Mouse (Mus musculus): ENCODE data around the gene Col15a1. TPM values are rescaled to one million over a fixed set of nuclear protein-coding genes. Genes with fewer than 3 reads are reported as not detected.
A peak's percentile ranks its signal among the peaks of the same experiment; 100 is the strongest.

Gene Col15a1
- polyA plus RNA-seq, 1 experiment: 37.1 TPM

DNA sequence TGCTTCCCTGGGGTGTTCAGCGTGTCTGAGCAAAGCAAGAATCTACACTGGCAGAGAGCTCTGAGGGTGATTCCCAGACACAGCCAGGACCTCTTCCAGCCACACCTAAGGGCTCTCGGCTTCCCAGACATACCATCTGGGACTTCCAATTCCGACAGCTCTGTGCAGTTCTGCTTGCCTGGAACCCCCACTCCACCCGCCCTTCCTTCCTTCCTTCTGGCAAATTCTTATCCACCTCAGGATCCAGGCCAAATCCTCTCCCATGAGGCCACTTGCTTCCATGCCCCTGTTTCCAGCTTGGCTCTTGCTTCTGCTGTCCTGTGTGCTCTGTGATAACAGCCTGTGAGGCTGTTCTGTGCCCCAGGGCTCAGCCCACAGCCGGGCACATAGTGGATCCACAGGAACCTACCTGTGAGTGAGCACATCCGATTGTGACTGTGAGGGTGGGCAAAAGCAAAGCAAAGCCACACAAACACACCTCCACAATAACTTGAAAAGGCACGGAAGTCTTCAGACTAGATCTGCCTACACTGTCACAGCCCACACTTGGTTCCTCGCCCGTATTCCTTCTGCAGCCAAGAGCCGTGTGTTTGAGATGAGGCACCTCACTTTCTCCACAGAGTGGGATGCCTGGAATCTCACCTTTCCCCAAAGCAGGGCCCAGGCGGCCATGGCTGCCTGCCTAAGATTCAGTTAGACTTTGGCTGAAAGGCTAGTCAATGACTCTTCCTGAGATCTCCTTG lies 43.9 kb downstream of the Col15a1 start:
- H3K27me3 ChIP-seq (ENCODE audit: control insufficient read depth, insufficient read depth, low read length): no peaks in the 10 kb centered on the region
- H3K36me3 ChIP-seq (ENCODE audit: control insufficient read depth, insufficient read depth, low read length): no peaks in the 10 kb centered on the region
- no peak overlapping the region for H3K4me3 ChIP-seq (ENCODE audit: control insufficient read depth, insufficient read depth, low read length)
- peak overlapping the region; percentile 13; the same call in 1 of the 2 replicates for H3K27ac ChIP-seq (ENCODE audit: control insufficient read depth, insufficient read depth, low read length)
- DNase-seq: no peak
- WGBS: 91% methylated on average over 11 of the region's 11 CpGs
- peaks cover 12% of the 10 kb centered on the region for H3K4me1 ChIP-seq (replicated peaks; ENCODE audit: control insufficient read depth, insufficient read depth, low read length)
- TF ChIP-seq POLR2A (IDR thresholded peaks at IDR 0.05; ENCODE audit: control insufficient read depth, extremely low read depth, insufficient read depth, low read length, poor library complexity): no peak
- no peak for TF ChIP-seq CTCF (IDR thresholded peaks at IDR 0.05; ENCODE audit: borderline replicate concordance, control insufficient read depth, extremely low read depth, insufficient read depth, low read length, poor library complexity)

DNA sequence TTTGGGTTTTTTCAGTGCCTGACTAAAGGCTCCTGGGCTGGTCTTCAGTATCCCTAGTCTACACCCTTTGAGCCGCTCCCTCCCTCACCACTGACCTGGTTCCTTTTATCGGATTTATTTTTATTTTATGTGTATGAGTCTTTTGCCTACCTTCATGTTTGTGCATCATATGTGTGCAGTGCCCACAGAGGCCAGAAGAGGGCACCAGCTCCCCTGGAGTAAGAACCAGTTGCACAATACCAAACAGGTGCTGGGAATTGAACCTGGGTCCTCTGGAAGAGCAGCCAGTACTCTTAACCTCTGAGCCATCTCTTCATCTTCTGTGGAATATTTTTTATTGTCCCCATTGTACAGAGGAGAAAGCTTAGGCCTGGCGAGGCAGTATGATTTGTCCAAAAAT lies 44.7 kb downstream of the Col15a1 start:
- Histone ChIP-seq H3K4me3 (ENCODE audit: control insufficient read depth, insufficient read depth, low read length) (no peak overlapping the region), H3K27me3 (ENCODE audit: control insufficient read depth, insufficient read depth, low read length) (no peaks in the 10 kb centered on the region), H3K27ac (ENCODE audit: control insufficient read depth, insufficient read depth, low read length) (no peak overlapping the region), H3K4me1 (replicated peaks; ENCODE audit: control insufficient read depth, insufficient read depth, low read length) (peaks cover 10% of the 10 kb centered on the region), H3K36me3 (ENCODE audit: control insufficient read depth, insufficient read depth, low read length) (no peaks in the 10 kb centered on the region)
- no peak for TF ChIP-seq CTCF (IDR thresholded peaks at IDR 0.05; ENCODE audit: borderline replicate concordance, control insufficient read depth, extremely low read depth, insufficient read depth, low read length, poor library complexity)
- TF ChIP-seq POLR2A (IDR thresholded peaks at IDR 0.05; ENCODE audit: control insufficient read depth, extremely low read depth, insufficient read depth, low read length, poor library complexity): no peak
- no peak for DNase-seq
- WGBS: 99% methylated on average over 3 of the region's 3 CpGs

DNA sequence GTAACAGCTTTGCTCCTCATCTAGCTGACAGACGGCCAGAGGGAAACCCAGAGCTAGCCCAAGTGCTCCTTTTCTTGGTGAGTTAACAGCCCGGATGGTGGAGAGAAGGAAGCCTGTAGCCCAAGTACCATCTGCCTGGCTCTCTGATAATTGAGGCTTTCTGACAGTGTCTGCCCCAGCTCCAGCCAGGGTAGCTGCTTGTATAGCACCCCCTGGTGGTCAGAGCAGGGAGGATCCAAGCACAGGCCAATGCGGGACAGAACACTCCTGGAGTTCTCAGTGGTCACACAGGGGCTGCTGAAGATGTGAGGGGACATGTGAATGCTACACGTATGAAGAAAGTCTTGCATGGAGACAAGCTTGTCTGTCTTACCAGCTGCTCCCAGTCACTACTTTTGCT lies 47.7 kb downstream of the Col15a1 start:
- no peak overlapping the region for H3K4me3 ChIP-seq (ENCODE audit: control insufficient read depth, insufficient read depth, low read length)
- 52% methylated on average over 4 of the region's 4 CpGs for WGBS

DNA sequence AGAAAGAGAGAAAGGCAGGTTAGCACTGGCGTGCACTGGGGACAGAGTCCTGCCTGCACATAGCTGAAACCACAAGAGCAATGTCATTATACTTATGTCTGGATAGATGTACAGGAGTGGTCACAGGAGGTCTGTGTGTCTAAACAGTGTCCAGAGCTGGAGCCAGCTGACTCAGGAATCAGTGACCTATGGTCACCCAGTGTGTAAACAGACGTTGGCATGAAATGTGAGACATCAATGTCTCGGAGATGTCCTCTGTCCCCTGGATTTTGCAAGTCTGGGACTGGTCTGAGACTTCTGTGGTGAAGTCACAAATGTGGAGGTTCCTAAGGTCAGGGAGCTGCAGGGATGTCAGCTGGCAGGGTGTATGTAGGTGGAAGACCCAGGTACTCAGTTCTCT lies 50.2 kb downstream of the Col15a1 start:
- Histone ChIP-seq H3K4me3 (ENCODE audit: control insufficient read depth, insufficient read depth, low read length) (no peak overlapping the region), H3K27ac (ENCODE audit: control insufficient read depth, insufficient read depth, low read length) (no peak overlapping the region), H3K36me3 (ENCODE audit: control insufficient read depth, insufficient read depth, low read length) (no peaks in the 10 kb centered on the region), H3K4me1 (replicated peaks; ENCODE audit: control insufficient read depth, insufficient read depth, low read length) (peaks cover 25% of the 10 kb centered on the region), H3K27me3 (ENCODE audit: control insufficient read depth, insufficient read depth, low read length) (no peaks in the 10 kb centered on the region)
- no peak for DNase-seq
- WGBS: 92% methylated on average over 3 of the region's 3 CpGs
- TF ChIP-seq POLR2A (IDR thresholded peaks at IDR 0.05; ENCODE audit: control insufficient read depth, extremely low read depth, insufficient read depth, low read length, poor library complexity): no peak

More for the DNA sequence above, 47.7 kb downstream of the Col15a1 start:
- TF ChIP-seq POLR2A (IDR thresholded peaks at IDR 0.05; ENCODE audit: control insufficient read depth, extremely low read depth, insufficient read depth, low read length, poor library complexity) (no peak), CTCF (IDR thresholded peaks at IDR 0.05; ENCODE audit: borderline replicate concordance, control insufficient read depth, extremely low read depth, insufficient read depth, low read length, poor library complexity) (peak; percentile 93)
- peaks cover 22% of the 10 kb centered on the region for H3K4me1 ChIP-seq (replicated peaks; ENCODE audit: control insufficient read depth, insufficient read depth, low read length)
- H3K27ac ChIP-seq (ENCODE audit: control insufficient read depth, insufficient read depth, low read length): no peak overlapping the region
- no peaks in the 10 kb centered on the region for H3K36me3 ChIP-seq (ENCODE audit: control insufficient read depth, insufficient read depth, low read length)
- peak; percentile 85 for DNase-seq
- no peaks in the 10 kb centered on the region for H3K27me3 ChIP-seq (ENCODE audit: control insufficient read depth, insufficient read depth, low read length)

DNA sequence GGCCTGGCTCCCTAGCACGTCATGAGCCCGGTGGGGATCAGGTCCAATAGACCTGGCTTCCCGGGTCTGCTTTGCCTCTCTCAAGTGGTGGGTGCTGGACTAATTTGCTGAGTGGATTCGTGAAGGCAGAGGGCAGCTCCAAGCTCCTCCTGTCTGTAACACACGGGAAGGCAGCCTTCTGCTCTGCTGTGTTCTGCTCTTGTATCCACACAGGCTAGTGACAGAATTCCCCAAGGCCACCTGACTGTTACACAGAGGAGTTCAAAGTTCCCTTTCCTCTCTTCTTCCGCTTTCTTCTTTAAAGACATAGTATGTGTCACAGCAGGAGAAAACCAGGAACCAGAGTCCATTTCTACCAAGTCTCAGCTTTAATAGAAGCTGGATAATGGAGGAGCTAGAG lies 53.1 kb downstream of the Col15a1 start:
- no peak for DNase-seq
- TF ChIP-seq POLR2A (IDR thresholded peaks at IDR 0.05; ENCODE audit: control insufficient read depth, extremely low read depth, insufficient read depth, low read length, poor library complexity): no peak
- TF ChIP-seq CTCF (IDR thresholded peaks at IDR 0.05; ENCODE audit: borderline replicate concordance, control insufficient read depth, extremely low read depth, insufficient read depth, low read length, poor library complexity): no peak
- no peaks in the 10 kb centered on the region for H3K27me3 ChIP-seq (ENCODE audit: control insufficient read depth, insufficient read depth, low read length)
- peak overlapping the region; percentile 4; the same call in 1 of the 2 replicates for H3K27ac ChIP-seq (ENCODE audit: control insufficient read depth, insufficient read depth, low read length)
- peaks cover 29% of the 10 kb centered on the region for H3K4me1 ChIP-seq (replicated peaks; ENCODE audit: control insufficient read depth, insufficient read depth, low read length)
- H3K36me3 ChIP-seq (ENCODE audit: control insufficient read depth, insufficient read depth, low read length): no peaks in the 10 kb centered on the region
- no peak overlapping the region for H3K4me3 ChIP-seq (ENCODE audit: control insufficient read depth, insufficient read depth, low read length)
- WGBS: 90% methylated on average over 6 of the region's 6 CpGs

DNA sequence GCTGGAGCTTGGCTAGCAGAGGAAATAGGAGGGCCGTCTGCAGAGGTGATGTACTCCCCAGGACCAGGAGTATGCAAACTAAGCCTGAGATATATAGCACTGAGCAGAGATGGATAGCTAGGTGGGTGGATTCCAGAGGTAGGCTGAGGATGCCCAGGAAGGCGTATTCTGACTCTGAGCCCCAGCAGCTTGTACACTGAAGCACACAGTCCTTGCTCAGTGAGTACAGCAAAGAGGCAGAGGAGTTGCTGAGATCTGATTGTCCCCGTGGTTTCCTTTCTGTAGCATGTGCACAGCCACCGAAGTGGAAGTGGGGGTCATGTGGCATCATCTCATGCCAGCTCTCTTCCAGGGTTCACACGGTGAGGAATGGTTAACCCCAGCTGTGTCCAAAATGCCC lies 54.0 kb downstream of the Col15a1 start:
- H3K27ac ChIP-seq (ENCODE audit: control insufficient read depth, insufficient read depth, low read length): no peak overlapping the region
- 16% methylated on average over 5 of the region's 5 CpGs for WGBS

More for the DNA sequence above, 54.0 kb downstream of the Col15a1 start:
- no peaks in the 10 kb centered on the region for H3K27me3 ChIP-seq (ENCODE audit: control insufficient read depth, insufficient read depth, low read length)
- no peak for TF ChIP-seq CTCF (IDR thresholded peaks at IDR 0.05; ENCODE audit: borderline replicate concordance, control insufficient read depth, extremely low read depth, insufficient read depth, low read length, poor library complexity)
- no peak for TF ChIP-seq POLR2A (IDR thresholded peaks at IDR 0.05; ENCODE audit: control insufficient read depth, extremely low read depth, insufficient read depth, low read length, poor library complexity)
- no peak for DNase-seq
- H3K4me3 ChIP-seq (ENCODE audit: control insufficient read depth, insufficient read depth, low read length): no peak overlapping the region
- no peaks in the 10 kb centered on the region for H3K36me3 ChIP-seq (ENCODE audit: control insufficient read depth, insufficient read depth, low read length)
- peaks cover 32% of the 10 kb centered on the region for H3K4me1 ChIP-seq (replicated peaks; ENCODE audit: control insufficient read depth, insufficient read depth, low read length)
